In genomic region chr19:5473720-5474119, GRCm38 (mm10) we compare ENCODE assay signal across 8 mouse cellular contexts. TPM values are rescaled to one million over a fixed set of nuclear protein-coding genes. Genes with fewer than 3 reads are reported as not detected.
A peak's percentile ranks its signal among the peaks of the same experiment; 100 is the strongest.
DNase-seq lines count a peak whose midpoint lies in the region; ATAC-seq and TF ChIP-seq lines count a peak whose summit lies in the region.

TSS of gene Efemp2 (plus strand) at chr19:5473954.

- no peaks in the 10 kb centered on the region for H3K9me3 ChIP-seq in embryonic facial prominence, embryonic 12.5 days
- H3K9me3 ChIP-seq in midbrain, embryonic 16.5 days (replicated peaks; ENCODE audit: control insufficient read depth, low read length, poor library complexity, severe bottlenecking), result no peaks in the 10 kb centered on the region

- no peaks in the 10 kb centered on the region; the same call in 1 of the 2 replicates for H3K27me3 ChIP-seq in embryonic facial prominence, embryonic 12.5 days
- no peaks in the 10 kb centered on the region for H3K27me3 ChIP-seq in midbrain, embryonic 16.5 days (ENCODE audit: control insufficient read depth, insufficient read depth, low read depth, low read length)
- H3K27me3 ChIP-seq in testis, adult 2 months (ENCODE audit: control insufficient read depth, insufficient read depth, low read length), result no peaks in the 10 kb centered on the region

- peak; percentile 71 for DNase-seq in layer of hippocampus, adult 11-12 months (ENCODE audit: low spot score)
- DNase-seq in layer of hippocampus, adult 9-10 months (ENCODE audit: low spot score), result no peak
- DNase-seq in heart, adult 9 months (ENCODE audit: low spot score in 2 of 2), result peak; percentile 83 to 89
- peak; percentile 75 for DNase-seq in kidney, adult 9 months
- DNase-seq in liver, result peak; percentile 85

- TF ChIP-seq CTCF in testis, adult 2 months (IDR thresholded peaks at IDR 0.05; ENCODE audit: control insufficient read depth, insufficient read depth, insufficient replicate concordance, low read depth, low read length), result no peak

- peaks cover 15% of the 10 kb centered on the region for H3K4me1 ChIP-seq in embryonic facial prominence, embryonic 12.5 days
- peaks cover 12% of the 10 kb centered on the region for H3K4me1 ChIP-seq in midbrain, embryonic 16.5 days (ENCODE audit: control insufficient read depth, insufficient read depth, low read length)
- peaks cover 23% of the 10 kb centered on the region for H3K4me1 ChIP-seq in testis, adult 2 months (ENCODE audit: control insufficient read depth, insufficient read depth, low read length)

- H3K4me2 ChIP-seq in embryonic facial prominence, embryonic 12.5 days (replicated peaks), result peak within 1 kb of the TSS; percentile 87
- peak within 1 kb of the TSS; percentile 99 for H3K4me2 ChIP-seq in midbrain, embryonic 16.5 days (ENCODE audit: low read length)

- peaks cover 17% of the 10 kb centered on the region for H3K36me3 ChIP-seq in embryonic facial prominence, embryonic 12.5 days
- H3K36me3 ChIP-seq in midbrain, embryonic 16.5 days (ENCODE audit: control insufficient read depth, insufficient read depth, low read length), result peaks cover 3% of the 10 kb centered on the region; the same call in 1 of the 2 replicates
- H3K36me3 ChIP-seq in testis, adult 2 months (ENCODE audit: control insufficient read depth, insufficient read depth, low read length), result no peaks in the 10 kb centered on the region

- H3K4me3 ChIP-seq in embryonic facial prominence, embryonic 12.5 days, result peak within 1 kb of the TSS; percentile 69
- peak within 1 kb of the TSS; percentile 62 for H3K4me3 ChIP-seq in midbrain, embryonic 16.5 days (ENCODE audit: low read depth, low read length)
- peak within 1 kb of the TSS; percentile 75 for H3K4me3 ChIP-seq in testis, adult 2 months (ENCODE audit: control insufficient read depth, low read depth, low read length)

- peak; percentile 30; the same call in 1 of the 2 replicates for TF ChIP-seq POLR2A in testis, adult 2 months (IDR thresholded peaks at IDR 0.05; ENCODE audit: control insufficient read depth, low read depth, low read length)

- peak within 1 kb of the TSS; percentile 91 for H3K9ac ChIP-seq in embryonic facial prominence, embryonic 12.5 days
- peak within 1 kb of the TSS; percentile 84 for H3K9ac ChIP-seq in midbrain, embryonic 16.5 days (ENCODE audit: low read depth, low read length)

- peak within 1 kb of the TSS; percentile 92 for H3K27ac ChIP-seq in embryonic facial prominence, embryonic 12.5 days
- peak within 1 kb of the TSS; percentile 45; the same call in 1 of the 2 replicates for H3K27ac ChIP-seq in midbrain, embryonic 16.5 days (ENCODE audit: low read length)
- H3K27ac ChIP-seq in testis, adult 2 months (ENCODE audit: control insufficient read depth, insufficient read depth, low read depth, low read length), result peak within 1 kb of the TSS; percentile 72

- WGBS in embryonic facial prominence, embryonic 12.5 days, result 1% methylated on average over 22 of the region's 22 CpGs
- WGBS in midbrain, embryonic 16.5 days, result 2% methylated on average over 22 of the region's 22 CpGs

- peak; percentile 35; the same call in 1 of the 2 replicates for ATAC-seq in embryonic facial prominence, embryonic 12.5 days (ENCODE audit: insufficient number of reproducible peaks, insufficient read depth, low FRiP score, low TSS enrichment)
- ATAC-seq in midbrain, embryonic 16.5 days, result peak; percentile 55

RNA-seq across cellular contexts. Expression of gene Efemp2, which starts in this region (rescaled TPM):
- polyA plus RNA-seq in embryonic facial prominence, embryonic 12.5 days (2016; fragmentation: Nextera tagmentation; extraction: Ambion mirVana), result 145 TPM in 2 replicates
- 34.1 and 35.3 TPM in 2 replicates for polyA plus RNA-seq in midbrain, embryonic 16.5 days (2015; fragmentation: Nextera tagmentation; extraction: Ambion mirVana)
- 17.3 and 17.6 TPM in 2 replicates for polyA plus RNA-seq in testis, adult 2 months (2012; rRNA removed)
